Mouse (Mus musculus): ENCODE data around the gene Hps4. TPM values are rescaled to one million over a fixed set of nuclear protein-coding genes. Genes with fewer than 3 reads are reported as not detected.

The Hps4 gene
- polyA plus RNA-seq, 1 experiment, result 66.3 TPM

- no peak overlapping the region for H3K27ac ChIP-seq (ENCODE audit: insufficient read depth, low read depth, low read length)
- no peaks in the 10 kb centered on the region for H3K4me1 ChIP-seq (ENCODE audit: control insufficient read depth, insufficient read depth, insufficient read length, low read length)
- WGBS, result 39% methylated on average over 2 of the region's 2 CpGs
- peak; percentile 67; the same call in 1 of the 2 replicates for TF ChIP-seq CTCF (IDR thresholded peaks at IDR 0.05; ENCODE audit: extremely low read depth, insufficient read length, insufficient replicate concordance, low read depth, low read length)
- no peak for TF ChIP-seq POLR2A (IDR thresholded peaks at IDR 0.05; ENCODE audit: low read depth, low read length)
- H3K27me3 ChIP-seq (ENCODE audit: control insufficient read depth, insufficient read depth, low read length), result no peaks in the 10 kb centered on the region
- H3K36me3 ChIP-seq (ENCODE audit: control insufficient read depth, insufficient read depth, low read length), result peaks cover 83% of the 10 kb centered on the region
- no peak overlapping the region for H3K4me3 ChIP-seq (ENCODE audit: low read depth, low read length)
These were observed 7.4 kb upstream of the Hps4 start for GRCm38 (mm10) chr5:112335473-112335872.

GRCm38 (mm10) chr5:112337004-112337403 is 5.9 kb upstream of the Hps4 start:
- Histone ChIP-seq H3K4me1 (ENCODE audit: control insufficient read depth, insufficient read depth, insufficient read length, low read length) (no peaks in the 10 kb centered on the region; the same call in 1 of the 2 replicates), H3K27ac (ENCODE audit: insufficient read depth, low read depth, low read length) (no peak overlapping the region), H3K27me3 (ENCODE audit: control insufficient read depth, insufficient read depth, low read length) (no peaks in the 10 kb centered on the region), H3K36me3 (ENCODE audit: control insufficient read depth, insufficient read depth, low read length) (peaks cover 69% of the 10 kb centered on the region), H3K4me3 (ENCODE audit: low read depth, low read length) (no peak overlapping the region)
- TF ChIP-seq POLR2A (IDR thresholded peaks at IDR 0.05; ENCODE audit: low read depth, low read length) (no peak), CTCF (IDR thresholded peaks at IDR 0.05; ENCODE audit: extremely low read depth, insufficient read length, insufficient replicate concordance, low read depth, low read length) (no peak)
- WGBS, result 92% methylated on average over 22 of the region's 22 CpGs

DNA sequence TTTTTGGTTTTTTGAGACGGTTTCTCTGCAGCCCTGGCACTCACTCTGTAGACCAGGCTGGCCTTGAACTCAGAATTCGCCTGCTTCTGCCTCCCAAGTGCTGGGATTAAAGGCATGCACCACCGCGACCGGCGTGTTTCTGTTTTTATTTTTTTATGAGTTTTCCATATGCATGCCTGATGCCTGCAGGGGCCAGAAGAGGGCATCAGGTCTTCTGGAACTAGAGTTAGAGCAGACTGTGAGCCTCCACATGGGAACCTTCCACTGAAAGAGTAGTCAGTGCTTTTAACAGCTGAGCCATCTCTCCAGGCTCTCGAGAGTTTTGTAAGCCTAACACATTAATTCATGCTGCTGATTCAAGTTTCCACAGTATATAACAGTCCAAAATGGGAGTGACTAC is 3.7 kb upstream of the Hps4 start:
- TF ChIP-seq POLR2A (IDR thresholded peaks at IDR 0.05; ENCODE audit: low read depth, low read length) (no peak), CTCF (IDR thresholded peaks at IDR 0.05; ENCODE audit: extremely low read depth, insufficient read length, insufficient replicate concordance, low read depth, low read length) (no peak)
- 58% methylated on average over 7 of the region's 7 CpGs for WGBS
- Histone ChIP-seq H3K27me3 (ENCODE audit: control insufficient read depth, insufficient read depth, low read length) (no peaks in the 10 kb centered on the region), H3K27ac (ENCODE audit: insufficient read depth, low read depth, low read length) (no peak overlapping the region), H3K4me1 (ENCODE audit: control insufficient read depth, insufficient read depth, insufficient read length, low read length) (peaks cover 11% of the 10 kb centered on the region; the same call in 1 of the 2 replicates), H3K4me3 (ENCODE audit: low read depth, low read length) (no peak overlapping the region), H3K36me3 (ENCODE audit: control insufficient read depth, insufficient read depth, low read length) (peaks cover 47% of the 10 kb centered on the region)

DNA sequence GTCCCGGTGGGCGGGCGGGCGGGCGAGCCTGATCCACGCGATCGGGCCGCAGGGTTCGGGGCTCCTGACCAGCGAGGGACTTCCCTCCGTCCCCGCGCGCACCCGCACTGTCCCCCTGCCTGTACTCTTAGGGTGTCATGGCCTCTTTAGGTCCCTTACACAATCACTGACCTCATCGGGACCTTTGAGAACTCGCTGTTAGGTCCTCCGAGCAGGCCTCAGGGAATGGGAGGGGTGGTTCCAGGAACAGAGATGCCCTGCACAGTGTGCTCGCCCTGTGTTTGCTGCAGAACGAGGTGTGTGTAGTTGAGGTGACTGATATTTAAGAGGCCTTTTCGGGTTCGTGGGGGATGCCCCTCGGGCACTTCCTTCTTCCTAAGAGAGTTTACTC is 317 bp downstream of the Hps4 start:
- H3K4me1 ChIP-seq (ENCODE audit: control insufficient read depth, insufficient read depth, insufficient read length, low read length), result peaks cover 23% of the 10 kb centered on the region; the same call in 1 of the 2 replicates
- under 1% methylated on average over 24 of the region's 24 CpGs for WGBS
- peaks cover 16% of the 10 kb centered on the region for H3K36me3 ChIP-seq (ENCODE audit: control insufficient read depth, insufficient read depth, low read length)
- peak overlapping the region; percentile 73; the same call in 1 of the 2 replicates for H3K27ac ChIP-seq (ENCODE audit: insufficient read depth, low read depth, low read length)
- TF ChIP-seq POLR2A (IDR thresholded peaks at IDR 0.05; ENCODE audit: low read depth, low read length), result no peak
- H3K27me3 ChIP-seq (ENCODE audit: control insufficient read depth, insufficient read depth, low read length), result no peaks in the 10 kb centered on the region
- peak overlapping the region; percentile 97 for H3K4me3 ChIP-seq (ENCODE audit: low read depth, low read length)

GRCm38 (mm10) chr5:112344092-112344960 is 1.4 kb downstream of the Hps4 start:
- peaks cover 12% of the 10 kb centered on the region for H3K36me3 ChIP-seq (ENCODE audit: control insufficient read depth, insufficient read depth, low read length)
- H3K27me3 ChIP-seq (ENCODE audit: control insufficient read depth, insufficient read depth, low read length), result no peaks in the 10 kb centered on the region
- peak overlapping the region; percentile 73 for H3K27ac ChIP-seq (ENCODE audit: insufficient read depth, low read depth, low read length)
- 26% methylated on average over 6 of the region's 6 CpGs for WGBS
- peak overlapping the region; percentile 8; the same call in 1 of the 2 replicates for H3K4me3 ChIP-seq (ENCODE audit: low read depth, low read length)
- H3K4me1 ChIP-seq (ENCODE audit: control insufficient read depth, insufficient read depth, insufficient read length, low read length), result peaks cover 23% of the 10 kb centered on the region; the same call in 1 of the 2 replicates
- TF ChIP-seq POLR2A (IDR thresholded peaks at IDR 0.05; ENCODE audit: low read depth, low read length) (no peak), CTCF (IDR thresholded peaks at IDR 0.05; ENCODE audit: extremely low read depth, insufficient read length, insufficient replicate concordance, low read depth, low read length) (no peak)

- H3K4me3 ChIP-seq (ENCODE audit: low read depth, low read length), result no peak overlapping the region
- no peaks in the 10 kb centered on the region for H3K27me3 ChIP-seq (ENCODE audit: control insufficient read depth, insufficient read depth, low read length)
- no peak overlapping the region for H3K27ac ChIP-seq (ENCODE audit: insufficient read depth, low read depth, low read length)
- H3K36me3 ChIP-seq (ENCODE audit: control insufficient read depth, insufficient read depth, low read length), result peaks cover 25% of the 10 kb centered on the region
- 83% methylated on average over 16 of the region's 16 CpGs for WGBS
- peaks cover 23% of the 10 kb centered on the region; the same call in 1 of the 2 replicates for H3K4me1 ChIP-seq (ENCODE audit: control insufficient read depth, insufficient read depth, insufficient read length, low read length)
- TF ChIP-seq CTCF (IDR thresholded peaks at IDR 0.05; ENCODE audit: extremely low read depth, insufficient read length, insufficient replicate concordance, low read depth, low read length), result no peak
- TF ChIP-seq POLR2A (IDR thresholded peaks at IDR 0.05; ENCODE audit: low read depth, low read length), result no peak
These were observed 3.5 kb downstream of the Hps4 start for GRCm38 (mm10) chr5:112346211-112346965.

DNA sequence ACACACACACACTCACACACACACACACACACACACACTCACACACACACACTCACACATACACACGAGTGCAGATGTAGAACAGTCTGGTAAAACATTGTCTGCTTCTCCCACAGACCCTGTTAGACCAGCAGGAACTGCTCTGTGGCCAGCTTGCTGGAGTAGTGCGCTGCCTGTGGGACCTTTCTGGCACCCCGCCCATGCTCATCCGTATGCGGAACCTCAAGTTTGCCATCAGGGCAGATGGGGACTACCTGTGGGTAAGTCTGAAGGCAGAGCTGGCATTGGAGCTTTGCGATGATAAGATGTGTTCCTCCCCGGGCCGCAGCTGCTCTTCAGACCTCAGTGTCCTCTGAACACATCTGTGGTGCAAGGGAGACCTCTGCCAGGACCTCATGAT is 6.3 kb downstream of the Hps4 start:
- TF ChIP-seq CTCF (IDR thresholded peaks at IDR 0.05; ENCODE audit: extremely low read depth, insufficient read length, insufficient replicate concordance, low read depth, low read length) (no peak), POLR2A (IDR thresholded peaks at IDR 0.05; ENCODE audit: low read depth, low read length) (no peak)
- Histone ChIP-seq H3K36me3 (ENCODE audit: control insufficient read depth, insufficient read depth, low read length) (peaks cover 36% of the 10 kb centered on the region), H3K27me3 (ENCODE audit: control insufficient read depth, insufficient read depth, low read length) (no peaks in the 10 kb centered on the region), H3K27ac (ENCODE audit: insufficient read depth, low read depth, low read length) (no peak overlapping the region), H3K4me3 (ENCODE audit: low read depth, low read length) (no peak overlapping the region), H3K4me1 (ENCODE audit: control insufficient read depth, insufficient read depth, insufficient read length, low read length) (peaks cover 11% of the 10 kb centered on the region; the same call in 1 of the 2 replicates)
- 79% methylated on average over 8 of the region's 8 CpGs for WGBS

Measured in small intestine, adult 2 months (tissue).